Mouse (Mus musculus) lung, postnatal 10 days (tissue): Measurements from ENCODE around the gene Tgm2.
A peak's percentile ranks its signal among the peaks of the same experiment; 100 is the strongest.

Source experiments
- DNase-seq: peaks from one replicate; pipeline ENCODE4 v3.0.0; 2021

Gene Tgm2

GRCm38 (mm10) chr2:158139628-158140027 lies 6.6 kb downstream of the Tgm2 start:
- peak; percentile 85 for DNase-seq

- DNase-seq: no peak
Observed at GRCm38 (mm10) chr2:158138778-158139177, 7.5 kb downstream of the Tgm2 start.

GRCm38 (mm10) chr2:158137771-158138170 lies 8.5 kb downstream of the Tgm2 start:
- DNase-seq: no peak

GRCm38 (mm10) chr2:158136205-158136604 lies 10.0 kb downstream of the Tgm2 start:
- peak; percentile 89 for DNase-seq

GRCm38 (mm10) chr2:158133050-158133449 lies 13.2 kb downstream of the Tgm2 start:
- no peak for DNase-seq

- no peak for DNase-seq
Observed at GRCm38 (mm10) chr2:158132320-158132719, 13.9 kb downstream of the Tgm2 start.

GRCm38 (mm10) chr2:158131197-158131835 lies 14.9 kb downstream of the Tgm2 start:
- no peak for DNase-seq

GRCm38 (mm10) chr2:158130391-158130986 lies 15.7 kb downstream of the Tgm2 start:
- peak; percentile 69 for DNase-seq

- no peak for DNase-seq
Observed at GRCm38 (mm10) chr2:158129291-158130002, 16.8 kb downstream of the Tgm2 start.

GRCm38 (mm10) chr2:158128461-158129130 lies 17.6 kb downstream of the Tgm2 start:
- DNase-seq: no peak

GRCm38 (mm10) chr2:158127872-158128271 lies 18.4 kb downstream of the Tgm2 start:
- peak; percentile 66 for DNase-seq

- no peak for DNase-seq
Observed at GRCm38 (mm10) chr2:158127245-158127644, 19.0 kb downstream of the Tgm2 start.

- no peak for DNase-seq
Observed at GRCm38 (mm10) chr2:158122814-158123213, 23.4 kb downstream of the Tgm2 start.

- peak; percentile 86 for DNase-seq
Observed at GRCm38 (mm10) chr2:158121645-158122326, 24.4 kb downstream of the Tgm2 start.

GRCm38 (mm10) chr2:158120868-158121267 lies 25.4 kb downstream of the Tgm2 start:
- no peak for DNase-seq

GRCm38 (mm10) chr2:158120211-158120610 lies 26.0 kb downstream of the Tgm2 start:
- no peak for DNase-seq

- DNase-seq: no peak
Observed at GRCm38 (mm10) chr2:158119145-158119544, 27.1 kb downstream of the Tgm2 start.

GRCm38 (mm10) chr2:158116653-158117052 lies 29.6 kb downstream of the Tgm2 start:
- no peak for DNase-seq

GRCm38 (mm10) chr2:158115838-158116453 lies 30.3 kb downstream of the Tgm2 start:
- no peak for DNase-seq

- DNase-seq: no peak
Observed at GRCm38 (mm10) chr2:158114931-158115330, 31.3 kb downstream of the Tgm2 start.

GRCm38 (mm10) chr2:158113591-158114257 lies 32.5 kb downstream of the Tgm2 start:
- DNase-seq: peak; percentile 87

- DNase-seq: peak; percentile 58
Observed at GRCm38 (mm10) chr2:158109516-158109915, 36.7 kb downstream of the Tgm2 start.
